Mouse (Mus musculus) spleen, postnatal 36 days (tissue): Measurements from ENCODE around the gene Gm13694.
A peak's percentile ranks its signal among the peaks of the same experiment; 100 is the strongest.

Source experiments
- DNase-seq, 2 experiments: peaks; one replicate each; pipeline ENCODE4 v3.0.0; 2022; ENCODE audit warnings: low spot score in 2 of 2, mixed read lengths in 1 of 2

The Gm13694 gene

DNA sequence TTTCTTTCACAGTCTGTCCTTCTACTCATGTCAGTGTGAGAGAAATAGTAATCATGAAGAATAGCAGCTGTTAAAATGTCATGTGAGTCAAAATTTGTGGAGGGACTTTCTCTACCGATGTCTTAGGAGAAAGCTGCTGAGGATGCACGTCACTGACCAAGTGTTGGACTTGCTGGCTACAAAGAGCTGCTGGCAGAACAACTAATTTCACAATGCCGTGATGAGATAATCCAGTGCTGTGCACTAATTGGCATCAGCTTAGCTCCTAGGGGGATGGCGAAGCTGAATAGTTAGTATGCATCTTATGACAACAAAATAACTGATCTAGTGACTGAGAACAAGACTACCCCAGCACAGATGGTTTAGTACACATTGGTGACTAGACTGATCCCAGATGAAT is 46.5 kb downstream of the Gm13694 start:
- DNase-seq = peak in 1 of 2 experiments; percentile 4
